Mouse (Mus musculus): ENCODE data around the gene Lyrm7.

GRCm38 (mm10) chr11:54910081-54910665 is 49.5 kb upstream of the Lyrm7 start:
- TF ChIP-seq CTCF (conservative IDR thresholded peaks at IDR 0.05; ENCODE audit: low read length) = no peak
- TF ChIP-seq POU5F1 (IDR thresholded peaks at IDR 0.05; ENCODE audit: borderline replicate concordance, low read length) = no peak

All from E14TG2a.4 (cell line).